Mouse (Mus musculus) testis, postnatal 14 days (tissue): ENCODE data around the gene Anxa4.

Experiments
- DNase-seq: peaks from one replicate; pipeline ENCODE4 v3.0.0; 2021; ENCODE audit warnings: low spot score

Gene Anxa4

DNA sequence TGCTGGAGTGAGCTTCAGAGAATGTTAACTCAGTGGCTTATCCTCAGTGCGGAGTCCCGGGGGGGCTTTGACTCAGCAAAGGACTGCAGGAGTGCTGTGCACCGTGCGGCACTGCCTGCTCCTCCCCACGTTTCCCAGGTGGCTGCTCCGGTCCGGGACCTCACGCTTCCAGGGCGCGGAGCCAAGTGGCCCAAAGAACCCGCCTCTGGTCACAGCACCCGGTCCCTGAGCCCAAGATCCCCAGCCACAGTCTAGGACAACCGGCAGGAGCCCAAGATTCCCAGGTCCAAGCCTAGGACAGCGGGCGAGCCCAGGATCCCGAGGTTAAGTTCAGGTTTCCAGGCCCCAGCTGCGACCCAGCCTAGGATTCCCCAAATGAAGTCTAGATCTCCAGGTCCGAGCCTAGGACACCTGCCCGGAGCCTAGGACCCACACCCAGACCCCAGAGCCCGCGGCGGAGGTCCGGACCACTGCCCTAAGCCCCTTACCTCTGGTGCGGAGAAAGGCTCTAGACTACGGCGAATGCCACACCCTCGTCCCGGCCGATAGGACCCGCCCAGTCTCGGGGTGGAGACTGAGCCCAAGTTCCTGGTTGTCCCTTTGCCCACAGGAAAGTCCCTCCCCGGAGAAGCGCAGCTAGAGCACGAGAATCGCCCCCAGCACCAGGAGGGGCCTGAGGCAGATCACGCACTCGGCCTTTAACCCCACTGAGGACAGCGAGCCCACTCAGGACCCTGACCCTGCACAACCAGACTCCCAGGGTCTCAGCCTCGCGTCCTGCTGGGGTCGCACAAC, at the start of gene Anxa4:
TSS of gene Anxa4 (minus strand) at position 564 of the 795 bp plus-strand sequence.
- peak; percentile 56 for DNase-seq

GRCm38 (mm10) chr6:86841949-86842348, 48.6 kb upstream of the Anxa4 start:
- no peak for DNase-seq

DNA sequence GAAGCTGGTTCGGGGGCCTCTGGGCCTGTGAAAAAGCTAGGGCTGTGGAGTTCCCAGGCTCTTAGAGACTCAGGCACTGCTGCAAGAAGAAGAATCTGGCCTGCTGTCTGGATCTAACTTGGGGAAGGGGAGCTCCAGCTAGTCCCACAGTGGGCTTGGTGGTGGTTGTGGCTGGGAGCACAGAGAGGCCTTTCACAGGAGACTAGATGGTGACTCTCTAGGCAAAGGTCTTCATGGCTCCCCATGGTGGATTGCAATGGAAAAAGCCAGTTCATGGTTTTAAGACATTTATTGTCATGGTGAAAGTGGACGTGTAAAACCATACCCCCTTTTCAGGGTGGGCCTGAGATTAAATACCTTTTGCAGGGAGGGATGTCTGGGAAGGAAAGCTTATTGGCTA, 45.7 kb upstream of the Anxa4 start:
- DNase-seq: no peak

- peak; percentile 80 for DNase-seq
Observed at GRCm38 (mm10) chr6:86832802-86833502, 39.6 kb upstream of the Anxa4 start.

GRCm38 (mm10) chr6:86830738-86831500, 37.5 kb upstream of the Anxa4 start:
- DNase-seq: no peak

- no peak for DNase-seq
Observed at GRCm38 (mm10) chr6:86829768-86830167, 36.4 kb upstream of the Anxa4 start.

- DNase-seq: no peak
Observed at GRCm38 (mm10) chr6:86827432-86827831, 34.0 kb upstream of the Anxa4 start.

DNA sequence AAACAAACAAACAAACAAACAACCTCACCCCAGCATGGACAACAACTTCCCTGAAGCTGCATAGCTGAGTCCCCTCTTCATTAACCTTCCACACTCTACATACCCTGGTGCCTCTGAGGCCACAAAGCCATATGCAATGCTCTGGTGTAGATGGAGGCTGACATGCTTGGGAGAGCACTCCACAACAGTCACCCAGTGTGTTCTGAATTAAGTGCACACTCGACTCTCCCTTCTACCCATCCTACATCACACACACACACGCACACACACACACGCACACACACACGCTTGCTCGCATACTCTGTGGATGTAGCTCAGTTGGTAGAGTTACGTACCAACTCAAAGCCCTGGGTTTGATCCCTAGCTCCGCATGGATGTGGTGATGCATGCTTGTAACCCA, 31.0 kb upstream of the Anxa4 start:
- DNase-seq: no peak

DNA sequence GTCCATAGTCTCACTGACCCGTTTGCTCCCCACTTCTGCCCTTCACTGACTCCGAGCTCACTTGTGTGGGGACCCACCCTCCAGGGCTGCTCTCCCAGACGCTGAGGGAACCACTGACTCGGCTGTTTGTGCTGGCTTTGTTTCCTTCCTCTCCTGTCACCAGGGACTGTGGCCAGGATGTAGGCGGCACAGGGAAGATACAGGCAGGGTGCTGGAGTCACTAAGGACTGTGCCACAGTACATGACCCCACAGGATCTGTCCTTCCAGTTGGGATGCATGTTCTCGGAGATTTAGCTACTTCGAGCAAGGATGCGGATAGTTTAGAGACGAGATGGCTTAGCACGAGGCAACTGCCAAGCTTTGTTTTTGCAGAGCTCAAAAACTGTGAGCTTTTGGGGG, 30.4 kb upstream of the Anxa4 start:
- no peak for DNase-seq

GRCm38 (mm10) chr6:86823051-86823431, 29.7 kb upstream of the Anxa4 start:
- no peak for DNase-seq

- peak; percentile 29 for DNase-seq
Observed at GRCm38 (mm10) chr6:86822285-86823050, 29.1 kb upstream of the Anxa4 start.

DNA sequence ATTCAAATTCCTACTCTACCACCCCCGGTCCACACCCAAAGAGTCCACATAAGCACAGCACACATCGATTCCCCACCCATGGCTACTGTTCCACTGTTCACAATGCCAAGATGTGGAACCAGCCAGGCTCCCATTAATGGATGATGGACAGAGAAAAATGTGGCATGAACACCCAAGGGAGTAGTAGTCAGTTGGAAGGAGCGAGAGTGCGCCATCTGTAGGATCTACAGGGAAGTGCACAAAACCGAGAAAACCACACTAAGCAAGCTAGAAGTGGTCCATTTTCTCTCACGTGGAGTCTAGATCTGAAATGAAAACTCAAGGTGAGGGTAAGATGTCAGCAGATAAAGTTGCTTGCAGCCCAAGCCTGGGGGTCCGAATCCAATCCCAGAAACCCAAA, 27.3 kb upstream of the Anxa4 start:
- no peak for DNase-seq

DNA sequence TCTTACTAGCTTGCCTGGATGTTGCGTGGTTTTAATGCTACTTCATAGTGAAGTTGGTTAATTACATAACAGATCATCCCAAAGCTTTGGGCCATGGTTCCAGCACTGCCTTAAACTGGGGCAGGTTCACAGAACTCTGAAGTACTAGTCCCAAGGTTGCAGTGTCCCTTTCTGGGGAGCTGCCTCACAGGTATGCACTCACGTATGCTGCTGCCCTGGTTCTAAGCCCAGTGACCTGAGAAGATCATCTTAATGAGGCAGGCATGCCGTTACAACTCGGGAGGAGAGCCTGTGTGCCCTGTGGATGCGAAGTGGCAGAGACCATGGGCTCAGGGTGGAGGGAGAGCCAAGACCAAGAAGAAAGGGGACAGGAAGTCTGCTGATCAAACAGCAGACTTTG, 26.5 kb upstream of the Anxa4 start:
- no peak for DNase-seq

DNA sequence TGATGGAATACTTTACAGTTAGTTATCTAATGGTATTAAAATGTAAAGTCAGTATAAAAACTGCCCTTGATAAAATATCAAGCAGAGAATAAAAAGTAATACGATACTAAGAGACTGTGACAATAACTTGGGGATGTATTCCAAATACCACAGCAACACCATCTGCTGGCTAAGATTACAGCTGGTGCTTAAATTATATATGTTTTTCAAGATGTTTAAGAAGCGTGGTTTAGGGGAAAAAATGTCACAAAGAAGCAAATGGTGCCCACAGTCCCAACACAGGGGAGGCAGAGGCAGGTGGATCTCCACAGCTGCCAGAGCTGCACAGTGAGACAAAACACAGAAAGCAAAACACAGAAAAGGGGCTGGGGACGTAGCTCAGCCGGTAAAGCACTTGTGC, 25.5 kb upstream of the Anxa4 start:
- DNase-seq: no peak

DNA sequence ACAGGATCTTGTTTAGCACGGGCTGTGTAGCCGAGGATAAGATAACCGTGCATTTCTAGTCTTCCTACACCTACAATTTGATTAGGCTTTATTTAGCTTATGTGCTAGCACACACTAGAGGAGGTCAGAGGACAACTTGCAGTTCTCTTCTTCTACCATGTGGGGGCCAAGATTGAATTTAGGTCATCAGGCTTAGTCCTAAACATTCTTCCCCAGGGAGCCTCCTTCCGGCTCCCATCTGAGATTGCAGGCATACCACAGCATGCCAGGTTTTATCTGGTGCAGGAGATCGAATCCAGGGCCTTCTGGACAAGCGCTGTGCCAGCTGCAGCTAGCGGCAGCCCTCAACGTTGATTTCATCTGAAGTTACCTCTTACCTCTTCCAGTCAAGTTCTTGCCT, 23.2 kb upstream of the Anxa4 start:
- no peak for DNase-seq

GRCm38 (mm10) chr6:86815436-86815835, 22.1 kb upstream of the Anxa4 start:
- DNase-seq: no peak

- no peak for DNase-seq
Observed at GRCm38 (mm10) chr6:86814926-86815325, 21.5 kb upstream of the Anxa4 start.

GRCm38 (mm10) chr6:86813341-86813740, 20.0 kb upstream of the Anxa4 start:
- no peak for DNase-seq

DNA sequence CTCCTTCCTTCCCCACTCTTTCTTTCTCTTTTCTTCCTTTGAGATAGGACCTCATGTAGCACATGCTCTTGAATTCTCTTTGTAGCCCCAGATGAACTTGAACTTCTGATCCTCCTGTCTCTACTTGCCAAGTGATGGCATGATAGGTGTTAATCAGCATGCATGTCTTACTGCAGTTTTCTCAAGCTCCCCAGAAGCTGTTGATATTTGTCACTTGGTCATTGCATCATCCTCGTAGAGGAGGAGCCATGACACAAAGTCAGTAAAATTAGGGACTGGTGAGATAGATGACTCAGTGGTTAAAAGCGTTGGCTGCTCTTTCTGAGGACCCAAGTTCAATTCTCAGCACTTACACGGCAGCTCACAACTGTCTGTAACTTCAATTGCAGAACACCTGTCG, 19.5 kb upstream of the Anxa4 start:
- no peak for DNase-seq

DNA sequence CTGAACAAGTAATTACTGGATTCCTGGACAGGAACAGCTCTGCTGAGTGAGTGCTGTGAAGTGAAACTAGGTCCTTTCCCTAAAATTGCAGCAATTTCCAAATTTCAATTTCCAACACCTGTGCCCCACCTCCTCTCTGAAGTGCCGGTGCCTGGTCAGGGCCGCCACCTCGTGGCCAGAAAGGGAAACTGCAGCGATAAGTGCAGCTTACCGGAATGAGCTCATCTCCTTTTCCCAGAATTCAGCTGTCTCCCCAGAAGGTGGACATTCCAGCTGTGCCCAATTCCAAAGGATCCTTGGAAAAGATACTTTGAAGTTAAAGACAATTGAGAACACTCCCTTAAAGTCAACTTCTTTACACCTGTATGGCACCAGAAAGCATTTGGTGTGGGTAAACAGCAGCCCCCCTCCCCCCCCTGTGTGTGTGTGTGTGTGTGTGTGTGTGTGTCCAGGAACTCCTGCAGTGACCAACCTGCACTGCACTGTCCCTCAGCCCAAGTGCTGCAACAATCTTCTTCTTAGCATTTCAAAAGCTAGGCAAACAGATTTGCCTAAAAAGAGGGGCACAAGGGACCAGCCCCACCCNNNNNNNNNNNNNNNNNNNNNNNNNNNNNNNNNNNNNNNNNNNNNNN, 13.2 kb upstream of the Anxa4 start:
- peak; percentile 69 for DNase-seq

GRCm38 (mm10) chr6:86804646-86805045, 11.3 kb upstream of the Anxa4 start:
- no peak for DNase-seq

- DNase-seq: no peak
Observed at GRCm38 (mm10) chr6:86801431-86801830, 8.0 kb upstream of the Anxa4 start.
